Mouse (Mus musculus): ENCODE results near the gene Nectin2. TPM values are rescaled to one million over a fixed set of nuclear protein-coding genes. Genes with fewer than 3 reads are reported as not detected.
"Not testable (repeated sequence)": the region's sequence is repeated elsewhere in the genome, so short reads cannot be mapped to it uniquely, and the experiment has no call there.

Nectin2 gene
- 1 to 10 TPM; 1.0 to 1.8 (median 1.5) TPM for total RNA-seq (2022)

- DNase-seq (ENCODE audit: low spot score in 2 of 2) = peak; percentile 83 to 85
Measured at GRCm38 (mm10) chr7:19750217-19751069, at the start of gene Nectin2. Gene Nectin2 (minus strand): TSS chr7:19750483.

- DNase-seq (ENCODE audit: low spot score in 2 of 2) = peak; percentile 43 to 54
Measured at GRCm38 (mm10) chr7:19796697-19797588, 46.7 kb upstream of the Nectin2 start, which contains the start of gene Cblc. Gene Cblc (minus strand): TSS chr7:19796809.

- no peak for DNase-seq (ENCODE audit: low spot score in 2 of 2)
Measured at GRCm38 (mm10) chr7:19796254-19796653, 46.0 kb upstream of the Nectin2 start.

GRCm38 (mm10) chr7:19795236-19795635, 45.0 kb upstream of the Nectin2 start:
- no peak for DNase-seq (ENCODE audit: low spot score in 2 of 2)

- no peak for DNase-seq (ENCODE audit: low spot score in 2 of 2)
Measured at GRCm38 (mm10) chr7:19792701-19793630, 42.7 kb upstream of the Nectin2 start.

GRCm38 (mm10) chr7:19791504-19791903, 41.2 kb upstream of the Nectin2 start:
- not testable (repeated sequence) for DNase-seq (ENCODE audit: low spot score in 2 of 2)

GRCm38 (mm10) chr7:19789904-19790347, 39.6 kb upstream of the Nectin2 start:
- DNase-seq (ENCODE audit: low spot score in 2 of 2) = peak; percentile 78 to 80

GRCm38 (mm10) chr7:19785874-19786458, 35.7 kb upstream of the Nectin2 start:
- DNase-seq (ENCODE audit: low spot score in 2 of 2) = no peak

- no peak for DNase-seq (ENCODE audit: low spot score in 2 of 2)
Measured at GRCm38 (mm10) chr7:19784764-19785535, 34.7 kb upstream of the Nectin2 start.

- peak; percentile 79 to 82 for DNase-seq (ENCODE audit: low spot score in 2 of 2)
Measured at GRCm38 (mm10) chr7:19783630-19784029, 33.3 kb upstream of the Nectin2 start.

- no peak for DNase-seq (ENCODE audit: low spot score in 2 of 2)
Measured at GRCm38 (mm10) chr7:19782645-19783044, 32.4 kb upstream of the Nectin2 start.

GRCm38 (mm10) chr7:19781741-19782140, 31.5 kb upstream of the Nectin2 start:
- DNase-seq (ENCODE audit: low spot score in 2 of 2) = no peak

GRCm38 (mm10) chr7:19779903-19780302, 29.6 kb upstream of the Nectin2 start:
- DNase-seq (ENCODE audit: low spot score in 2 of 2) = no peak

GRCm38 (mm10) chr7:19778645-19779044, 28.4 kb upstream of the Nectin2 start:
- DNase-seq (ENCODE audit: low spot score in 2 of 2) = no peak

GRCm38 (mm10) chr7:19777049-19777723, 26.9 kb upstream of the Nectin2 start:
- peak; percentile 70 to 85 for DNase-seq (ENCODE audit: low spot score in 2 of 2)

- DNase-seq (ENCODE audit: low spot score in 2 of 2) = no peak
Measured at GRCm38 (mm10) chr7:19771682-19772081, 21.4 kb upstream of the Nectin2 start.

- DNase-seq (ENCODE audit: low spot score in 2 of 2) = no peak
Measured at GRCm38 (mm10) chr7:19770984-19771391, 20.7 kb upstream of the Nectin2 start, which contains the start of gene Bcam. Gene Bcam (minus strand): TSS chr7:19771016.

GRCm38 (mm10) chr7:19770375-19770754, 20.1 kb upstream of the Nectin2 start:
- peak; percentile 33 to 58 for DNase-seq (ENCODE audit: low spot score in 2 of 2)

Measured in gastrocnemius, adult 8-10 months (tissue).